Mouse (Mus musculus) hindbrain, embryonic 11.5 days (tissue): ENCODE measurements at regions not wholly inside any gene's neighbourhood (a gene's known extent, or its start where the extent isn't known, plus 50 kb on each side); places are given as distances from the start of the nearest gene placed in this dataset.

Experiments used
- ATAC-seq: fragments of 200-750 bp; cut with Nextera tagmentation; 2 replicates; pipeline ENCODE4 v1.8.0; 2017; ENCODE audit warnings: mild to moderate bottlenecking, moderate TSS enrichment, moderate library complexity; ENCODE audit not compliant: low FRiP score
- DNase-seq: peaks from one replicate; pipeline ENCODE4 v3.0.0-alpha.2; 2015; ENCODE audit warnings: low spot score
- H3K27ac ChIP-seq: fragments of 300-500 bp; sonication (generic); 2 replicates; pipeline ENCODE4 v1.5.1; 2014; ENCODE audit warnings: mild to moderate bottlenecking, low read depth, low read length
- H3K27me3 ChIP-seq: fragments of 300-500 bp; sonication (generic); 2 replicates; pipeline ENCODE4 v1.6.1; 2014; ENCODE audit warnings: mild to moderate bottlenecking, low read length, moderate library complexity, mixed read lengths; ENCODE audit not compliant: control insufficient read depth, insufficient read depth
- H3K36me3 ChIP-seq: fragments of 300-500 bp; sonication (generic); 2 replicates; pipeline ENCODE4 v1.6.1; 2014; ENCODE audit warnings: mild to moderate bottlenecking, low read length, moderate library complexity, mixed read lengths; ENCODE audit not compliant: control insufficient read depth, insufficient read depth
- H3K4me1 ChIP-seq: fragments of 300-500 bp; sonication (generic); replicated peaks from 2 replicates; pipeline ENCODE4 v1.6.1; 2014; ENCODE audit warnings: low read length, mixed read lengths; ENCODE audit not compliant: control insufficient read depth, insufficient read depth
- H3K4me2 ChIP-seq: fragments of 300-500 bp; sonication (generic); replicated peaks from 2 replicates; pipeline ENCODE4 v1.6.1; 2014; ENCODE audit warnings: mild to moderate bottlenecking, low read depth, low read length
- H3K4me3 ChIP-seq: fragments of 300-500 bp; sonication (generic); 2 replicates; pipeline ENCODE4 v1.5.1; 2014; ENCODE audit warnings: low read depth, low read length
- H3K9ac ChIP-seq: fragments of 300-500 bp; sonication (generic); 2 replicates; pipeline ENCODE4 v1.6.1; 2014; ENCODE audit warnings: low read depth, low read length
- H3K9me3 ChIP-seq: fragments of 300-500 bp; sonication (generic); 2 replicates; pipeline ENCODE4 v1.6.1; 2016; ENCODE audit warnings: low read length; ENCODE audit not compliant: control insufficient read depth
- WGBS: fragments of 180-500 bp; shearing (Covaris S2); extraction: QIAGEN DNeasy Blood & Tissue Kit; methylation state at CpG from one replicate; pipeline ENCODE4 v1.1.7; 2014; 5-methylcytosine and 5-hydroxymethylcytosine counted together

GRCm38 (mm10) chr3:112733205-112733604 is 525.4 kb downstream of the Amy2a5 start:
- Histone ChIP-seq H3K4me1 (no peaks in the 10 kb centered on the region), H3K9ac (no peak overlapping the region), H3K27ac (no peak overlapping the region), H3K4me2 (no peak overlapping the region), H3K27me3 (no peaks in the 10 kb centered on the region), H3K9me3 (no peaks in the 10 kb centered on the region), H3K36me3 (no peaks in the 10 kb centered on the region), H3K4me3 (no peak overlapping the region)
- no peak for DNase-seq
- ATAC-seq = no peak
- 84% methylated on average over 5 of the region's 5 CpGs for WGBS

- H3K36me3 ChIP-seq = no peaks in the 10 kb centered on the region
- ATAC-seq = 0 out of 2 replicates have a peak, but pooled peaks have one; percentile 27
- 66% methylated on average over 2 of the region's 2 CpGs for WGBS
These were observed 559.0 kb downstream of the Amy2a5 start for GRCm38 (mm10) chr3:112699531-112700125.

GRCm38 (mm10) chr3:112688151-112688550 is 570.5 kb downstream of the Amy2a5 start:
- no peaks in the 10 kb centered on the region for H3K27me3 ChIP-seq
- H3K4me2 ChIP-seq = no peak overlapping the region
- ATAC-seq (no peak), DNase-seq (no peak)
- H3K36me3 ChIP-seq = no peaks in the 10 kb centered on the region
- 71% methylated on average over 1 of the region's 1 CpGs for whole genome bisulfite sequencing
- no peaks in the 10 kb centered on the region for H3K4me1 ChIP-seq
- no peaks in the 10 kb centered on the region for H3K9me3 ChIP-seq
- no peak overlapping the region for H3K4me3 ChIP-seq
- H3K27ac ChIP-seq = no peak overlapping the region
- H3K9ac ChIP-seq = no peak overlapping the region

More at GRCm38 (mm10) chr3:112699531-112700125, 559.0 kb downstream of the Amy2a5 start:
- Histone ChIP-seq H3K4me1 (no peaks in the 10 kb centered on the region), H3K27ac (no peak overlapping the region), H3K27me3 (no peaks in the 10 kb centered on the region), H3K9me3 (no peaks in the 10 kb centered on the region), H3K4me3 (no peak overlapping the region), H3K9ac (no peak overlapping the region), H3K4me2 (no peak overlapping the region)
- no peak for DNase-seq

GRCm38 (mm10) chr3:112638581-112638980 is 620.1 kb downstream of the Amy2a5 start:
- no peaks in the 10 kb centered on the region for H3K36me3 ChIP-seq

GRCm38 (mm10) chr3:112603470-112603869 is 655.2 kb downstream of the Amy2a5 start:
- DNase-seq (no peak), ATAC-seq (no peak)
- H3K4me1 ChIP-seq = no peaks in the 10 kb centered on the region
- H3K9me3 ChIP-seq = no peaks in the 10 kb centered on the region
- no peak overlapping the region for H3K27ac ChIP-seq
- H3K4me2 ChIP-seq = no peak overlapping the region
- no peak overlapping the region for H3K4me3 ChIP-seq
- WGBS = 85% methylated on average over 1 of the region's 1 CpGs
- H3K9ac ChIP-seq = no peak overlapping the region
- no peaks in the 10 kb centered on the region for H3K27me3 ChIP-seq
- no peaks in the 10 kb centered on the region for H3K36me3 ChIP-seq

More at GRCm38 (mm10) chr3:112638581-112638980, 620.1 kb downstream of the Amy2a5 start:
- ATAC-seq = no peak
- H3K9ac ChIP-seq = no peak overlapping the region
- no peaks in the 10 kb centered on the region for H3K4me1 ChIP-seq
- H3K27me3 ChIP-seq = no peaks in the 10 kb centered on the region
- no peak overlapping the region for H3K4me2 ChIP-seq
- no peaks in the 10 kb centered on the region for H3K9me3 ChIP-seq
- DNase-seq = no peak
- no peak overlapping the region for H3K4me3 ChIP-seq
- H3K27ac ChIP-seq = no peak overlapping the region
- 83% methylated on average over 2 of the region's 2 CpGs for WGBS

GRCm38 (mm10) chr3:112582314-112582713 is 676.3 kb downstream of the Amy2a5 start:
- no peaks in the 10 kb centered on the region for H3K27me3 ChIP-seq
- H3K27ac ChIP-seq = no peak overlapping the region
- no peaks in the 10 kb centered on the region for H3K9me3 ChIP-seq
- H3K36me3 ChIP-seq = no peaks in the 10 kb centered on the region
- H3K9ac ChIP-seq = no peak overlapping the region
- H3K4me3 ChIP-seq = no peak overlapping the region
- no peaks in the 10 kb centered on the region for H3K4me1 ChIP-seq
- ATAC-seq = no peak
- H3K4me2 ChIP-seq = no peak overlapping the region
- DNase-seq = no peak
- 95% methylated on average over 1 of the region's 1 CpGs for whole genome bisulfite sequencing
